Mouse (Mus musculus) CH12.LX (cell line): ENCODE measurements around the gene Man1a. TPM values are rescaled to one million over a fixed set of nuclear protein-coding genes. Genes with fewer than 3 reads are reported as not detected.
A peak's percentile ranks its signal among the peaks of the same experiment; 100 is the strongest.

Experiments
- DNase-seq: peaks from one replicate; pipeline ENCODE4 v3.0.0-alpha.2; 2013; ENCODE audit errors: extremely low read depth
- H3K27ac ChIP-seq: 2 replicates; pipeline ENCODE4 v1.5.1; 2012; ENCODE audit warnings: low read depth, mild to moderate bottlenecking, control low read depth, moderate library complexity; ENCODE audit not compliant: insufficient read depth
- H3K27me3 ChIP-seq: replicated peaks from 2 replicates; pipeline ENCODE3; 2012; ENCODE audit warnings: inconsistent platforms
- H3K36me3 ChIP-seq, 2 experiments: replicated peaks in 1 of 2; 2 replicates each; pipeline versions ENCODE3 to v1.6.1; 2012; ENCODE audit warnings: inconsistent platforms in 1 of 2, low read length in 1 of 2, mild to moderate bottlenecking in 1 of 2, mixed read lengths in 1 of 2, moderate library complexity in 1 of 2; ENCODE audit not compliant: control insufficient read depth in 1 of 2, insufficient read depth in 1 of 2
- H3K4me1 ChIP-seq, 2 experiments: 2 replicates each; pipeline ENCODE4 v1.6.1; 2012; ENCODE audit warnings: inconsistent platforms in 1 of 2, moderate library complexity in 1 of 2; ENCODE audit not compliant: insufficient read depth in 2 of 2, control insufficient read depth in 1 of 2
- H3K4me2 ChIP-seq: 2 replicates; pipeline ENCODE4 v1.6.1; 2012; ENCODE audit warnings: low read depth, mild to moderate bottlenecking, control low read depth; ENCODE audit not compliant: poor library complexity, insufficient read depth, severe bottlenecking
- H3K4me3 ChIP-seq, 3 experiments: fragments of 150-350 bp in 1 of 3; sonication (generic) in 1 of 3; replicated peaks in 1 of 3; 2 replicates each; pipeline versions ENCODE3 to v1.5.1; 2011 to 2012; ENCODE audit warnings: low read depth in 2 of 3, low read length in 2 of 3, mild to moderate bottlenecking in 2 of 3, moderate library complexity in 2 of 3, control low read depth in 1 of 3, improper control_type of control experiment in 1 of 3, inconsistent platforms in 1 of 3, mixed read lengths in 1 of 3; ENCODE audit not compliant: poor library complexity in 1 of 3
- H3K79me2 ChIP-seq: replicated peaks from 2 replicates; pipeline ENCODE4 v1.6.1; 2012; ENCODE audit warnings: mild to moderate bottlenecking, moderate library complexity; ENCODE audit not compliant: control insufficient read depth, poor library complexity, insufficient read depth, severe bottlenecking; ENCODE audit errors: extremely low read depth
- H3K9ac ChIP-seq: 2 replicates; pipeline ENCODE4 v1.6.1; 2012; ENCODE audit warnings: low read depth, mild to moderate bottlenecking, control low read depth, moderate library complexity; ENCODE audit not compliant: insufficient read depth
- H3K9me3 ChIP-seq: replicated peaks from 2 replicates; pipeline ENCODE3; 2012; ENCODE audit warnings: low read length, inconsistent platforms, mixed read lengths
- BHLHE40 ChIP-seq: IDR thresholded peaks from 2 replicates; pipeline ENCODE4 v1.6.1; 2011; ENCODE audit warnings: mild to moderate bottlenecking, low read depth, low read length, improper control_type of control experiment
- CHD1 ChIP-seq: IDR thresholded peaks from 2 replicates; pipeline ENCODE4 v1.6.1; 2012; ENCODE audit warnings: low read depth, low read length, improper control_type of control experiment, inconsistent platforms
- CTCF ChIP-seq, 2 experiments: IDR thresholded peaks in 1 of 2; conservative IDR thresholded peaks in 1 of 2; 2 replicates each; pipeline ENCODE4 v1.5.1; 2011 to 2012; ENCODE audit warnings: low read depth in 2 of 2, low read length in 2 of 2, improper control_type of control experiment in 1 of 2, inconsistent platforms in 1 of 2, mild to moderate bottlenecking in 1 of 2, moderate library complexity in 1 of 2
- E2F4 ChIP-seq: IDR thresholded peaks from 2 replicates; pipeline ENCODE4 v1.6.1; 2011; ENCODE audit warnings: low read depth, low read length, improper control_type of control experiment; ENCODE audit not compliant: insufficient replicate concordance
- EP300 ChIP-seq: IDR thresholded peaks from 2 replicates; pipeline ENCODE4 v1.6.1; 2011; ENCODE audit warnings: low read length, improper control_type of control experiment
- ETS1 ChIP-seq: conservative IDR thresholded peaks from 2 replicates; pipeline ENCODE4 v1.6.1; 2012; ENCODE audit warnings: low read depth, mild to moderate bottlenecking, inconsistent platforms, low read length, improper control_type of control experiment, moderate library complexity
- GABPA ChIP-seq: IDR thresholded peaks from 2 replicates; pipeline ENCODE4 v1.6.1; 2012; ENCODE audit warnings: low read depth, low read length, improper control_type of control experiment, inconsistent platforms; ENCODE audit not compliant: insufficient replicate concordance
- HCFC1 ChIP-seq: IDR thresholded peaks from 2 replicates; pipeline ENCODE4 v1.6.1; 2012; ENCODE audit warnings: low read depth, mild to moderate bottlenecking, inconsistent platforms, low read length, improper control_type of control experiment
- IRF4 ChIP-seq: IDR thresholded peaks from 2 replicates; pipeline ENCODE4 v1.6.1; 2014; ENCODE audit warnings: low read depth, mild to moderate bottlenecking, inconsistent platforms, low read length, improper control_type of control experiment
- JUN ChIP-seq: IDR thresholded peaks from 2 replicates; pipeline ENCODE4 v1.6.1; 2011; ENCODE audit warnings: low read depth, mild to moderate bottlenecking, low read length, improper control_type of control experiment, moderate library complexity; ENCODE audit not compliant: insufficient read depth
- JUND ChIP-seq: conservative IDR thresholded peaks from 2 replicates; pipeline ENCODE4 v1.6.1; 2011; ENCODE audit warnings: low read depth, low read length, improper control_type of control experiment
- MAFK ChIP-seq: IDR thresholded peaks from 2 replicates; pipeline ENCODE4 v1.6.1; 2011; ENCODE audit warnings: low read length, improper control_type of control experiment; ENCODE audit not compliant: insufficient replicate concordance
- MAZ ChIP-seq: IDR thresholded peaks from 2 replicates; pipeline ENCODE4 v1.6.1; 2012; ENCODE audit warnings: low read depth, mild to moderate bottlenecking, inconsistent platforms, low read length, improper control_type of control experiment, moderate library complexity
- MEF2A ChIP-seq: IDR thresholded peaks from 2 replicates; pipeline ENCODE4 v1.6.1; 2014; ENCODE audit warnings: low read depth, mild to moderate bottlenecking, inconsistent platforms, low read length, improper control_type of control experiment, borderline replicate concordance
- MYC ChIP-seq: IDR thresholded peaks from 2 replicates; pipeline ENCODE4 v1.6.1; 2011; ENCODE audit warnings: low read depth, mild to moderate bottlenecking, improper control_type of control experiment, low read length
- NELFE ChIP-seq: IDR thresholded peaks from 2 replicates; pipeline ENCODE4 v1.6.1; 2011; ENCODE audit warnings: low read depth, low read length, improper control_type of control experiment
- PAX5 ChIP-seq: IDR thresholded peaks from 2 replicates; pipeline ENCODE4 v1.6.1; 2012; ENCODE audit warnings: low read length, inconsistent platforms, mixed read lengths
- POLR2A ChIP-seq: IDR thresholded peaks from 2 replicates; pipeline ENCODE4 v1.6.1; 2011; ENCODE audit warnings: low read depth, mild to moderate bottlenecking, improper control_type of control experiment, low read length
- POLR2AphosphoS2 ChIP-seq: IDR thresholded peaks from 2 replicates; pipeline ENCODE4 v1.6.1; 2011; ENCODE audit warnings: low read depth, low read length, improper control_type of control experiment
- RAD21 ChIP-seq: IDR thresholded peaks from 2 replicates; pipeline ENCODE4 v1.6.1; 2011; ENCODE audit warnings: low read depth, mild to moderate bottlenecking, low read length, improper control_type of control experiment, moderate library complexity
- RCOR1 ChIP-seq: conservative IDR thresholded peaks from 2 replicates; pipeline ENCODE4 v1.6.1; 2012; ENCODE audit warnings: low read depth, mild to moderate bottlenecking, inconsistent platforms, low read length, improper control_type of control experiment
- SMC3 ChIP-seq: IDR thresholded peaks from 2 replicates; pipeline ENCODE4 v1.6.1; 2011; ENCODE audit warnings: low read depth, low read length, improper control_type of control experiment
- TBP ChIP-seq: conservative IDR thresholded peaks from 2 replicates; pipeline ENCODE4 v1.6.1; 2011; ENCODE audit warnings: low read depth, low read length, improper control_type of control experiment
- TCF12 ChIP-seq: IDR thresholded peaks from 2 replicates; pipeline ENCODE4 v1.6.1; 2014; ENCODE audit warnings: low read depth, mild to moderate bottlenecking, inconsistent platforms, low read length, improper control_type of control experiment
- UBTF ChIP-seq: IDR thresholded peaks from 2 replicates; pipeline ENCODE4 v1.6.1; 2012; ENCODE audit warnings: low read depth, mild to moderate bottlenecking, inconsistent platforms, low read length, improper control_type of control experiment, moderate library complexity
- ZC3H11A ChIP-seq: IDR thresholded peaks from 2 replicates; pipeline ENCODE4 v1.6.1; 2012; ENCODE audit warnings: low read depth, mild to moderate bottlenecking, inconsistent platforms, low read length, improper control_type of control experiment
- ZKSCAN1 ChIP-seq: IDR thresholded peaks from 2 replicates; pipeline ENCODE4 v1.6.1; 2012; ENCODE audit warnings: low read depth, inconsistent platforms, low read length, improper control_type of control experiment, borderline replicate concordance
- dilution Hi-C: fragments of 300-500 bp; cut with MboI; formaldehyde crosslinking; loops from 2 replicates; pipeline ENCODE4 v1.14.3; 2020; ENCODE audit warnings: low sequenced_read_pairs; ENCODE audit not compliant: extremely low pct_unique_long_range_greater_than_20kb, extremely low pct_ligation_motif_present
- in situ Hi-C: fragments of 300-500 bp; cut with MboI; formaldehyde crosslinking; loops from 3 replicates; pipeline ENCODE4 v1.14.3; 2019; ENCODE audit warnings: low sequenced_read_pairs, low pct_ligation_motif_present, low pct_unique_long_range_greater_than_20kb, mixed read lengths
- polyA plus RNA-seq: library from polyadenylated mRNA; unstranded; fragments of >175 nt; gene quantifications from 2 replicates; pipeline ENCODE4 v1.2.1, GENCODE M21; 2012; ENCODE audit warnings: low read depth; ENCODE audit not compliant: insufficient read length
- total RNA-seq, 2 experiments: library from RNA; depleted of rRNA; stranded (reverse); fragments of 300-350 nt in 1 of 2; fragments of >200 nt in 1 of 2; gene quantifications; 2 replicates each; pipeline ENCODE4 v1.2.3; 2012 to 2014

The Man1a gene
- total and polyA plus RNA-seq, 3 experiments = 104 to 211 (median 191) TPM

GRCm38 (mm10) chr10:54059679-54060249, 16.6 kb downstream of the Man1a start:
- H3K36me3 ChIP-seq = peaks cover 40 to 54% of the 10 kb centered on the region in 2 experiments
- TF ChIP-seq SMC3 (peak; percentile 36; the same call in 1 of the 2 replicates), MAZ (no peak), BHLHE40 (no peak), MYC (no peak), MEF2A (0 out of 2 replicates have a peak, but pooled peaks have one; percentile 28), ZKSCAN1 (no peak), POLR2AphosphoS2 (no peak), IRF4 (peak; percentile 63), TCF12 (0 out of 2 replicates have a peak, but pooled peaks have one; percentile 17), PAX5 (no peak), UBTF (no peak), TBP (no peak), ETS1 (no peak; the same call in 1 of the 2 replicates), JUND (no peak), CTCF (conservative IDR thresholded peaks at IDR 0.05 in 1 of 2, IDR thresholded peaks at IDR 0.05 in 1 of 2; ENCODE audit: low read depth in 2 of 2, low read length in 2 of 2) (peak in 1 of 2 experiments; percentile 47; a peak in 2 of 4 replicates), JUN (no peak), E2F4 (no peak), NELFE (no peak), EP300 (peak; percentile 76), HCFC1 (no peak), ZC3H11A (no peak), CHD1 (no peak), MAFK (peak; percentile 23; the same call in 1 of the 2 replicates), RCOR1 (peak; percentile 78; the same call in 1 of the 2 replicates), RAD21 (peak; percentile 41), GABPA (no peak), POLR2A (no peak)

More at GRCm38 (mm10) chr10:54059679-54060249, 16.6 kb downstream of the Man1a start:
- Histone ChIP-seq H3K27me3 (no peaks in the 10 kb centered on the region), H3K4me3 (no peak overlapping the region), H3K27ac (peak overlapping the region; percentile 18; the same call in 1 of the 2 replicates), H3K9ac (peak overlapping the region; percentile 48), H3K79me2 (peaks cover 69% of the 10 kb centered on the region), H3K4me2 (peak overlapping the region; percentile 55), H3K9me3 (no peaks in the 10 kb centered on the region), H3K4me1 (peaks cover 34 to 75% of the 10 kb centered on the region in 2 experiments)
- in situ Hi-C loops (no loop called here), dilution Hi-C loops (no loop called here)
- no peak for DNase-seq
